In genomic region chr11:85525501-85525885, GRCm38 (mm10) we compare ENCODE assay signal across 7 mouse cellular contexts.
DNase-seq lines count a peak whose midpoint lies in the region; ATAC-seq lines count a peak whose summit lies in the region.

No protein-coding gene starts in this region.

- H3K4me2 ChIP-seq in kidney, embryonic 14.5 days (replicated peaks; ENCODE audit: low read depth, low read length) = peak overlapping the region; percentile 19
- H3K4me2 ChIP-seq in embryonic facial prominence, embryonic 14.5 days (ENCODE audit: low read depth, low read length) = peak overlapping the region; percentile 53
- peak overlapping the region; percentile 72 for H3K4me2 ChIP-seq in hindbrain, embryonic 15.5 days

- H3K9me3 ChIP-seq in kidney, embryonic 14.5 days (ENCODE audit: control insufficient read depth, low read length) = no peaks in the 10 kb centered on the region
- no peaks in the 10 kb centered on the region for H3K9me3 ChIP-seq in embryonic facial prominence, embryonic 14.5 days (ENCODE audit: control insufficient read depth, low read length)
- no peaks in the 10 kb centered on the region for H3K9me3 ChIP-seq in hindbrain, embryonic 15.5 days

- H3K9ac ChIP-seq in kidney, embryonic 14.5 days (ENCODE audit: low read depth, low read length) = 0 out of 2 replicates have a peak overlapping the region, but pooled peaks have one; percentile 2
- no peak overlapping the region for H3K9ac ChIP-seq in embryonic facial prominence, embryonic 14.5 days (ENCODE audit: low read depth, low read length)
- H3K9ac ChIP-seq in hindbrain, embryonic 15.5 days = no peak overlapping the region

- DNase-seq in kidney, adult 9 months = no peak
- DNase-seq in embryonic facial prominence, embryonic 14.5 days (ENCODE audit: low spot score) = peak; percentile 67
- peak; percentile 40 for DNase-seq in mesoderm, embryonic 11.5 days (ENCODE audit: low read depth, low spot score)
- no peak for DNase-seq in cerebellum, postnatal 4 days (ENCODE audit: low spot score in 2 of 2)
- no peak for DNase-seq in retina, embryonic 14.5 days (ENCODE audit: low spot score)

- H3K27me3 ChIP-seq in kidney, embryonic 14.5 days (ENCODE audit: control insufficient read depth, insufficient read depth, low read length) = peaks cover 6% of the 10 kb centered on the region
- H3K27me3 ChIP-seq in embryonic facial prominence, embryonic 14.5 days (replicated peaks; ENCODE audit: control insufficient read depth, insufficient read depth, low read length) = no peaks in the 10 kb centered on the region
- H3K27me3 ChIP-seq in hindbrain, embryonic 15.5 days = peaks cover 20% of the 10 kb centered on the region

- peak; percentile 8; the same call in 1 of the 2 replicates for ATAC-seq in kidney, embryonic 14.5 days (ENCODE audit: low FRiP score, low TSS enrichment)
- ATAC-seq in embryonic facial prominence, embryonic 14.5 days (ENCODE audit: low read depth) = peak; percentile 52
- ATAC-seq in hindbrain, embryonic 15.5 days (ENCODE audit: low FRiP score, low read depth) = no peak

- 26% methylated on average over 10 of the region's 10 CpGs for WGBS in kidney, embryonic 14.5 days
- 14% methylated on average over 10 of the region's 10 CpGs for WGBS in embryonic facial prominence, embryonic 14.5 days
- WGBS in hindbrain, embryonic 15.5 days = 39% methylated on average over 10 of the region's 10 CpGs

- peak overlapping the region; percentile 78 for H3K27ac ChIP-seq in kidney, embryonic 14.5 days (ENCODE audit: low read depth, low read length)
- H3K27ac ChIP-seq in embryonic facial prominence, embryonic 14.5 days (replicated peaks; ENCODE audit: low read depth, low read length) = peak overlapping the region; percentile 74
- no peak overlapping the region for H3K27ac ChIP-seq in hindbrain, embryonic 15.5 days (replicated peaks)

- H3K36me3 ChIP-seq in kidney, embryonic 14.5 days (ENCODE audit: control insufficient read depth, insufficient read depth, low read length) = no peaks in the 10 kb centered on the region
- H3K36me3 ChIP-seq in embryonic facial prominence, embryonic 14.5 days (ENCODE audit: control insufficient read depth, insufficient read depth, low read length) = no peaks in the 10 kb centered on the region
- H3K36me3 ChIP-seq in hindbrain, embryonic 15.5 days = no peaks in the 10 kb centered on the region

- H3K4me1 ChIP-seq in kidney, embryonic 14.5 days (ENCODE audit: control insufficient read depth, insufficient read depth, low read length) = peaks cover 40% of the 10 kb centered on the region
- H3K4me1 ChIP-seq in embryonic facial prominence, embryonic 14.5 days (ENCODE audit: control insufficient read depth, insufficient read depth, low read length) = peaks cover 36% of the 10 kb centered on the region
- peaks cover 21% of the 10 kb centered on the region for H3K4me1 ChIP-seq in hindbrain, embryonic 15.5 days (replicated peaks)

- H3K4me3 ChIP-seq in kidney, embryonic 14.5 days (ENCODE audit: low read length) = no peak overlapping the region
- peak overlapping the region; percentile 12; the same call in 1 of the 2 replicates for H3K4me3 ChIP-seq in embryonic facial prominence, embryonic 14.5 days (ENCODE audit: low read depth, low read length)
- no peak overlapping the region for H3K4me3 ChIP-seq in hindbrain, embryonic 15.5 days

Comparison
In these comparisons a context has a peak if more than half of its experiments do, and no peak if none do; other contexts are left out.
1. H3K4me2 ChIP-seq: peak in every context shown above with its lines; median percentile 72 in hindbrain, embryonic 15.5 days; 53 in embryonic facial prominence, embryonic 14.5 days; 19 in kidney, embryonic 14.5 days.
2. DNase-seq: peak in embryonic facial prominence, embryonic 14.5 days (single experiment) and mesoderm, embryonic 11.5 days (single experiment); none in kidney, adult 9 months (single experiment), cerebellum, postnatal 4 days (0 of 2) and retina, embryonic 14.5 days (single experiment).